Mouse (Mus musculus) lung, embryonic 15.5 days (tissue): ENCODE data around the gene Col27a1. TPM values are rescaled to one million over a fixed set of nuclear protein-coding genes. Genes with fewer than 3 reads are reported as not detected.

Experiments used
- ATAC-seq: fragments of 200-750 bp; cut with Nextera tagmentation; 2 replicates; pipeline ENCODE4 v1.8.0; 2017; ENCODE audit warnings: moderate number of reproducible peaks, borderline replicate concordance; ENCODE audit not compliant: low FRiP score, low TSS enrichment; ENCODE audit errors: extremely low read depth
- H3K27ac ChIP-seq: fragments of 300-500 bp; sonication (generic); 2 replicates; pipeline ENCODE4 v1.5.1; 2015; ENCODE audit warnings: moderate library complexity, mild to moderate bottlenecking, inconsistent platforms
- H3K27me3 ChIP-seq: fragments of 300-500 bp; sonication (generic); 2 replicates; pipeline ENCODE4 v1.6.1; 2015; ENCODE audit warnings: inconsistent platforms
- H3K36me3 ChIP-seq: fragments of 300-500 bp; sonication (generic); 2 replicates; pipeline ENCODE4 v1.6.1; 2015; ENCODE audit warnings: inconsistent platforms
- H3K4me1 ChIP-seq: fragments of 300-500 bp; sonication (generic); 2 replicates; pipeline ENCODE4 v1.6.1; 2015; ENCODE audit warnings: inconsistent platforms
- H3K4me2 ChIP-seq: fragments of 300-500 bp; sonication (generic); 2 replicates; pipeline ENCODE4 v1.6.1; 2015; ENCODE audit warnings: inconsistent platforms, mild to moderate bottlenecking, moderate library complexity
- H3K4me3 ChIP-seq: fragments of 300-500 bp; sonication (generic); 2 replicates; pipeline ENCODE4 v1.5.1; 2015; ENCODE audit warnings: mild to moderate bottlenecking, inconsistent platforms
- H3K9ac ChIP-seq: fragments of 300-500 bp; sonication (generic); 2 replicates; pipeline ENCODE4 v1.6.1; 2015; ENCODE audit warnings: inconsistent platforms
- H3K9me3 ChIP-seq: fragments of 300-500 bp; sonication (generic); 2 replicates; pipeline ENCODE4 v1.6.1; 2016; ENCODE audit warnings: inconsistent platforms
- WGBS: fragments of 180-500 bp; shearing (Covaris S2); methylation state at CpG from one replicate; pipeline ENCODE4 v1.1.7; 2015; 5-methylcytosine and 5-hydroxymethylcytosine counted together
- polyA plus RNA-seq: library from polyadenylated mRNA; unstranded; fragments of >200 nt; fragmentation: Nextera tagmentation; extraction: Ambion mirVana; gene quantifications from 2 replicates; pipeline ENCODE4 v1.2.1, GENCODE M21; 2015

The Col27a1 gene
- polyA plus RNA-seq, 1 experiment from 2014 or later = 20.3 TPM

GRCm38 (mm10) chr4:63203874-63204273 lies 9.9 kb upstream of the Col27a1 start:
- no peak overlapping the region for H3K4me2 ChIP-seq
- no peaks in the 10 kb centered on the region for H3K9me3 ChIP-seq
- H3K27ac ChIP-seq = no peak overlapping the region
- H3K9ac ChIP-seq = no peak overlapping the region
- H3K4me1 ChIP-seq = peaks cover 12% of the 10 kb centered on the region; the same call in 1 of the 2 replicates
- 80% methylated on average over 7 of the region's 7 CpGs for WGBS
- no peaks in the 10 kb centered on the region for H3K36me3 ChIP-seq
- no peak overlapping the region for H3K4me3 ChIP-seq
- ATAC-seq = no peak
- no peaks in the 10 kb centered on the region for H3K27me3 ChIP-seq

GRCm38 (mm10) chr4:63205583-63205982 lies 8.2 kb upstream of the Col27a1 start:
- H3K27ac ChIP-seq = no peak overlapping the region
- H3K4me2 ChIP-seq = no peak overlapping the region
- H3K4me1 ChIP-seq = peaks cover 12% of the 10 kb centered on the region; the same call in 1 of the 2 replicates
- no peaks in the 10 kb centered on the region for H3K27me3 ChIP-seq
- ATAC-seq = no peak
- H3K9me3 ChIP-seq = no peaks in the 10 kb centered on the region
- no peak overlapping the region for H3K9ac ChIP-seq
- WGBS = 32% methylated on average over 7 of the region's 7 CpGs
- no peak overlapping the region for H3K4me3 ChIP-seq
- no peaks in the 10 kb centered on the region for H3K36me3 ChIP-seq

- Histone ChIP-seq H3K9me3 (no peaks in the 10 kb centered on the region), H3K27ac (peak overlapping the region; percentile 82), H3K27me3 (peaks cover 31% of the 10 kb centered on the region), H3K4me2 (peak overlapping the region; percentile 86), H3K4me1 (peaks cover 48% of the 10 kb centered on the region), H3K36me3 (no peaks in the 10 kb centered on the region), H3K4me3 (peak overlapping the region; percentile 70), H3K9ac (peak overlapping the region; percentile 75)
- peak; percentile 37; the same call in 1 of the 2 replicates for ATAC-seq
- under 1% methylated on average over 68 of the region's 71 CpGs for WGBS
These were observed 1.6 kb downstream of the Col27a1 start for GRCm38 (mm10) chr4:63215185-63215992.

DNA sequence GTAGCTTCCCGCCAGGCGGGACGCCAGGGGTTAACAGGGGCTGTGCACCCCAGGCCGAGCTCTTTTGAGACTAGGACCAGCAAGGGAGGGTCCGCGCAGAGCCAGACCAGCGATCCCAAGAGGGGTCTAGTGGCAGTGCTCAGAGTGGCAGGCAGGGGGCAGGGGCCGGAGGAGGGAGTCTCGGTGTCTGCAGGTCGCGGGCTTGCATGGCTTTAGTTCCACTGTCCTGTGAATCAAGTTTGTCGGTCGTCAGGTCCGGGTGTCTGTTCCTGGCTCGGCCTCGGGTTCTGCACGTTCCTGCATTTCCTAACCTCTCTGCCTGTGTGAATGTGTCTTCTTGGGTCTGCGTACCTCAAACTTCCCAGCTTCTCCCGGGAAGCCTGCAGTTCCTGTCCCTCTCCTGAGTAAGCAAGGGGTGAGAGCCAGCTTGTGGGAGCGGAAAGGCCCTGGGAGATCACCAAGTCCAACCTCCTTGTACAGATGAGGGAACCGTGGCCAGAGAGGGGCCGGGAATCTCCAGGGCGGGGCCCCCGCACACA lies 2.3 kb downstream of the Col27a1 start:
- Histone ChIP-seq H3K27me3 (peaks cover 31% of the 10 kb centered on the region), H3K9me3 (no peaks in the 10 kb centered on the region), H3K4me3 (peak overlapping the region; percentile 70), H3K9ac (peak overlapping the region; percentile 75), H3K27ac (peak overlapping the region; percentile 82), H3K4me1 (peaks cover 48% of the 10 kb centered on the region), H3K36me3 (no peaks in the 10 kb centered on the region), H3K4me2 (peak overlapping the region; percentile 86)
- ATAC-seq = peak; percentile 50
- 2% methylated on average over 24 of the region's 24 CpGs for WGBS

DNA sequence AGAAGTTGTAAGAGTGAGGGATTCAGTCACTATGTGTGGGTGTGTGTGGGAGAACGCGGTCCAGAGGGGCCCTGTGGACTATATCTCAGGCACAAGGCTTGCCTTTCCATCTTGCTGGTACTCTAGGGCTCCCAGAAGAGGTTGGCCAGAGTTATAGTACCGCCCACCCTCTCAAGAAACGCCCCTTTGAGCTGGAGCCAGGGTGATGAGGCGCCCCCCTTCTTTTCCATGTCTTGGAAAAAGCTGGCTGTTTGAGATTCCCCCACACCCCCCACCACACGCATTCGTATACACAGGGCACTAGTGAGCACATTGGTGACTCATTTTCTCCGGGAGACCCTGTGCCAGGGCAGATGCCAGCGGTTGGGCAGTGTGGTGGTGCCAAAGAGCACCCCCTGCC lies 2.8 kb downstream of the Col27a1 start:
- whole genome bisulfite sequencing = 13% methylated on average over 9 of the region's 9 CpGs
- Histone ChIP-seq H3K27ac (peak overlapping the region; percentile 82), H3K4me2 (peak overlapping the region; percentile 86), H3K4me3 (peak overlapping the region; percentile 70), H3K9me3 (no peaks in the 10 kb centered on the region), H3K27me3 (peaks cover 31% of the 10 kb centered on the region), H3K9ac (peak overlapping the region; percentile 75), H3K36me3 (no peaks in the 10 kb centered on the region), H3K4me1 (peaks cover 48% of the 10 kb centered on the region)
- ATAC-seq = peak; percentile 64

- peaks cover 48% of the 10 kb centered on the region for H3K4me1 ChIP-seq
- peak overlapping the region; percentile 86 for H3K4me2 ChIP-seq
- no peak overlapping the region for H3K9ac ChIP-seq
- peaks cover 23% of the 10 kb centered on the region for H3K27me3 ChIP-seq
- H3K36me3 ChIP-seq = 0 out of 2 replicates have a peak, but pooled peaks cover 3% of the 10 kb centered on the region
- 59% methylated on average over 6 of the region's 6 CpGs for WGBS
- peak overlapping the region; percentile 70 for H3K4me3 ChIP-seq
- no peak for ATAC-seq
- no peak overlapping the region for H3K27ac ChIP-seq
- no peaks in the 10 kb centered on the region for H3K9me3 ChIP-seq
These were observed 3.7 kb downstream of the Col27a1 start for GRCm38 (mm10) chr4:63217513-63217912.

DNA sequence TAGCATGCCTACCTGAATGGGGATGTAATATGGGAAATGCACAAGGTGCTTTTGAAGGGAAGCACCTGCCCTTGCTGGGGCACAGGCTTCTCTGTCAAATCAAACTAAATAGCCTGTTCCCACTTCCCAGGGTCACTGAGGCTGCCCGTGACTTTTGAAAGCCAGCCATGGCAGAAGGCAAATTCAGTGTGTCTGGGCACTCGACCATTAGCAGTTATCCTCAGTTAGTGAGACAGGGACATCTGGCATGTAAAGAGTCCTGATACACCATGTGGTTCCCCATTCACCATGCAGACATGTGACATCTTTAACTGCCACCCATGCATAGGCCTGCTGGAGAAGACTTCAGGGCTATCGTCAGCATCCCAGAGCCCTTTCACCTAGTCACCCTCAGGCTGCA lies 5.3 kb downstream of the Col27a1 start:
- WGBS = 80% methylated on average over 3 of the region's 3 CpGs
- H3K4me1 ChIP-seq = peaks cover 37% of the 10 kb centered on the region
- ATAC-seq = no peak

DNA sequence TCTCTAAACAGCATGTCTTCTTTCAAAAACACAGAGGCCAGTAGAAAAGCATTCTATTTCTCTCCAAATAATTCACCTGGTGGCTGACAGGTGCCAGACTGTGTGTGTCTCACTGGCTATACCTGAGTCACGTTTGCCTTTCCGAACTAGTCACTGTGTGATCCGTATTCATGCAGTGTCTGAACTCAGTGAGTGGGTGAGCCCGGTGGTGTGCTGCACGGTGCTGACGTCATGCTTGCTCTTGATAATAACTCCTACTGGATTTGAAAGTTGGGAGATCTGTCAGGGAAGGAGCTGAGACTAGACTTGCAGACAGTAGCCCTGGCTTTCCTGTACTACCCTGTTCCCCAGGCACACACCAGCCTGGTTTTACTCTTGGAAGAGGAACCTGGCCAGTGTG lies 5.8 kb downstream of the Col27a1 start:
- Histone ChIP-seq H3K9ac (no peak overlapping the region), H3K9me3 (no peaks in the 10 kb centered on the region), H3K4me2 (no peak overlapping the region), H3K4me1 (peaks cover 31% of the 10 kb centered on the region), H3K4me3 (no peak overlapping the region), H3K27ac (no peak overlapping the region), H3K27me3 (peaks cover 4% of the 10 kb centered on the region), H3K36me3 (peaks cover 14% of the 10 kb centered on the region)
- no peak for ATAC-seq
- WGBS = 70% methylated on average over 6 of the region's 6 CpGs

More for the DNA sequence above, 5.3 kb downstream of the Col27a1 start:
- H3K36me3 ChIP-seq = peaks cover 8% of the 10 kb centered on the region; the same call in 1 of the 2 replicates
- no peak overlapping the region for H3K4me2 ChIP-seq
- H3K27ac ChIP-seq = no peak overlapping the region
- H3K9ac ChIP-seq = no peak overlapping the region
- peaks cover 10% of the 10 kb centered on the region for H3K27me3 ChIP-seq
- H3K9me3 ChIP-seq = no peaks in the 10 kb centered on the region
- H3K4me3 ChIP-seq = no peak overlapping the region

DNA sequence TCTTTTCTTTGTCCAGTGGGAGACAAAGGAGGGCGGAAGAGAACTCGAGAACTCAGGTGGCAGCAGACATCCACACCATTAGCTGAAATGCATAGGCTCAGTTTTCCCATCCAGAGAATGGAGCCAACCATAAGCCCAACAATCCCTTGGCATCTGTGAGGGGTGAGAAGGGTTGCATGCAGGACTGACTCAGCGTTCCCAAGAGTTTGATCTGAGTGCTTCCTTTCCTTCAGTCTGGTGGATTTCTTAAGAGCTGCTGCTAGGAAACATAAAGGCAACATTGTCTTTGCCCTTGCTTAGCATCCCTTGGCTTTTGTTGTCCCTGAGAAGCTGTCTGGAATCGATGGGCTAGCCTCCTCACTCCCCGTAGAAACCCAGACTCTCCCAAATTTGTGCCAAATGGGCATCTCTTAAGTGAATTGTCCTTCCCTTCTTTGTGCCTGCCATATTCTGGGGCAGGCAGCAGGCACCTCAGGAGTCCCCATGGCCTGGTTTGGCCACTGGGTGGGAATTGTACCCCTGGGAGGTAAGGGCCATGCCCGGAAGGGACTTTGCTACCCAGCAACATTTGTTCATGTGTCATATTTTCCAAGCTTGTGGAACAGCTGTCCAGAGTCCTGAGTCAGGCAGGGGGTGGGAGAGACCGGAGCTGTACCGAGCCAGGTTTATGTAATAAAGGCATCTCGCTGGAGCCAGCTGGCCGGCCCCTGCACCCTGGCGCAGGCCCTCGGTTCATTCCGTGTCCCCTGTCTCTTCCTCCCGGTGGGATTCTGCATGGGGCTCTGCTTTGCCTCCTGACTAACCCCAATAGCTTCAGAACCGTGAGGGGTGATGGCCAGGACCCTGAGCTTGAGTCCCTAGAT lies 7.5 kb downstream of the Col27a1 start:
- Histone ChIP-seq H3K36me3 (peaks cover 22% of the 10 kb centered on the region), H3K4me2 (no peak overlapping the region), H3K27me3 (no peaks in the 10 kb centered on the region), H3K4me1 (peaks cover 32% of the 10 kb centered on the region), H3K9ac (no peak overlapping the region), H3K4me3 (no peak overlapping the region), H3K9me3 (no peaks in the 10 kb centered on the region), H3K27ac (no peak overlapping the region)
- ATAC-seq = no peak
- 80% methylated on average over 15 of the region's 15 CpGs for WGBS

- H3K27ac ChIP-seq = no peak overlapping the region
- H3K9me3 ChIP-seq = no peaks in the 10 kb centered on the region
- H3K36me3 ChIP-seq = peaks cover 22% of the 10 kb centered on the region
- no peak overlapping the region for H3K9ac ChIP-seq
- H3K27me3 ChIP-seq = no peaks in the 10 kb centered on the region
- WGBS = 70% methylated on average over 8 of the region's 8 CpGs
- no peak for ATAC-seq
- H3K4me2 ChIP-seq = no peak overlapping the region
- peaks cover 32% of the 10 kb centered on the region for H3K4me1 ChIP-seq
- no peak overlapping the region for H3K4me3 ChIP-seq
These were observed 8.4 kb downstream of the Col27a1 start for GRCm38 (mm10) chr4:63222246-63222645.

- H3K4me3 ChIP-seq = no peak overlapping the region
- 75% methylated on average over 10 of the region's 10 CpGs for WGBS
- H3K27ac ChIP-seq = 0 out of 2 replicates have a peak overlapping the region, but pooled peaks have one; percentile 30
- no peak for ATAC-seq
- H3K4me1 ChIP-seq = peaks cover 18% of the 10 kb centered on the region
- no peaks in the 10 kb centered on the region for H3K27me3 ChIP-seq
- no peak overlapping the region for H3K9ac ChIP-seq
- H3K9me3 ChIP-seq = no peaks in the 10 kb centered on the region
- peaks cover 22% of the 10 kb centered on the region for H3K36me3 ChIP-seq
- H3K4me2 ChIP-seq = no peak overlapping the region
These were observed 11.6 kb downstream of the Col27a1 start for GRCm38 (mm10) chr4:63225373-63225772.
